Mouse (Mus musculus) urinary bladder, adult 2 months (tissue): ENCODE data around the gene Dnajc6. TPM values are rescaled to one million over a fixed set of nuclear protein-coding genes. Genes with fewer than 3 reads are reported as not detected.

Source experiments
- DNase-seq: peaks from one replicate; pipeline ENCODE4 v3.0.0; 2022; ENCODE audit warnings: low spot score
- polyA plus RNA-seq: library from polyadenylated mRNA; depleted of rRNA; stranded (reverse); fragments of >200 nt; gene quantifications from 2 replicates; pipeline ENCODE4 v1.2.3, GENCODE M21; 2012; rRNA removed

Dnajc6 gene
- polyA plus RNA-seq, 1 experiment, result 3.4 TPM

DNA sequence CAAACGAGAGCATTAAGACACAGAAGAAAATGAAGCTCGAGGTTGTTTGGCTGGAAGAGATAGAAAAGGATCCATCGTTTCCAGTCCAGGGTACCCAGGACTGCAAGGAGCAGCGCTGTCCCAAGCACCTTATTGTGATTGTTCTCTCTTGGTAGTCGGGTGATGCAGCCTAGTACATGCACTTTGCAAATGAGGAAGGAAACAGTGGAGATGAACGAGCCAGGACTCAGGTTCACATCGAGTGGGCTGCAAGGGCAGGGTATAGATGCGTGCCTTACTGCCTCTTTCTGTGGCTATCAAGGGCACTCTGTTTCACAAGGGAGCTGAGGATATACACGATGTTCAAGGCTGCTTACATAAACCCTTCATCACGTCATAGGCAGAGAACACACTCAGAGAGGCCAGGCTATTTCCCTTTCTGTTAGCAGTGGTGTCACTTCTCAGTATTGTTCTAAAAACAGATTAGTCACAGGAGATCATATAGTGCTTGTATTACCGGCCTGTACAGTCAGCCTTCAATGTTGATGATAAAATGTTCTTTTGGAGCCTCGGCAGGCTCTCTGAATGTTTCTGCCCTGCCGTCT is 189.9 kb downstream of the Dnajc6 start:
- DNase-seq, result no peak

DNA sequence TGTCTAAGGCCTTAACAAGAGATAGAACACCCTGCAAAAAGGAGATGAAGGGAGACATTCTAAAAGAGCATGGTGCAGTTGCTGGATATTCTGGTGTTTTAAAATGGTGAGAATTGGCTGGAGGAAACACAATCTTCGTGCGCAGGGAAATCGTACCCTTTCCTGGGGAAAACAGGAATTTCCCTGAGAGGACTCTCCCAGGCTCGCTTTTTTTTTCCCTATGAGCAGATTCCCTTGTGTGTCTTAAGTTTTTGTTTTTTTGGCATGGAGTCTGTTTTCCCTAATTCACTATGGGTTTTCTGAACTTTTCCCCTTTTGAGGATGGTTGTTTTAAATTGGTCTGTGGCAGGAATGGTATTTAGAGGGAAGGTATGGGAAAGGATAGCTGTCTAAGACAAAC is 192.8 kb downstream of the Dnajc6 start:
- DNase-seq, result no peak

GRCm38 (mm10) chr4:101689645-101690044 is 193.2 kb downstream of the Dnajc6 start:
- no peak for DNase-seq

Other genes starting within 250 kb of the Dnajc6 start
- 64.0 and 71.2 TPM in 2 replicates for gene Jak1, start 231.4 kb upstream of the Dnajc6 start, polyA plus RNA-seq
- 9.5 and 9.8 TPM in 2 replicates for gene Ak4, start 77.4 kb upstream of the Dnajc6 start, polyA plus RNA-seq
- gene Leprot, start 151.1 kb downstream of the Dnajc6 start, polyA plus RNA-seq, result 139 and 158 TPM in 2 replicates
- gene Lepr, start 220.8 kb downstream of the Dnajc6 start, polyA plus RNA-seq, result 16.9 and 20.1 TPM in 2 replicates